Mouse (Mus musculus): ENCODE measurements around the gene Dpm2.

Dpm2 gene

GRCm38 (mm10) chr2:32582830-32583799 is 12.5 kb downstream of the Dpm2 start:
- peak; percentile 72 to 79 for DNase-seq (ENCODE audit: low spot score in 2 of 2)

- DNase-seq (ENCODE audit: low spot score in 2 of 2), result no peak
Observed at GRCm38 (mm10) chr2:32585149-32585714, 14.6 kb downstream of the Dpm2 start.

- DNase-seq (ENCODE audit: low spot score in 2 of 2), result peak; percentile 89 to 93
Observed at GRCm38 (mm10) chr2:32586871-32587351, 16.3 kb downstream of the Dpm2 start, which contains the start of gene St6galnac4. TSS of gene St6galnac4 (plus strand) at chr2:32587095.

GRCm38 (mm10) chr2:32587731-32588321 is 17.2 kb downstream of the Dpm2 start:
- no peak for DNase-seq (ENCODE audit: low spot score in 2 of 2)

- DNase-seq (ENCODE audit: low spot score in 2 of 2), result no peak
Observed at GRCm38 (mm10) chr2:32589213-32589795, 18.6 kb downstream of the Dpm2 start.

- DNase-seq (ENCODE audit: low spot score in 2 of 2), result no peak
Observed at GRCm38 (mm10) chr2:32590224-32590623, 19.6 kb downstream of the Dpm2 start.

GRCm38 (mm10) chr2:32591249-32591648 is 20.6 kb downstream of the Dpm2 start:
- no peak for DNase-seq (ENCODE audit: low spot score in 2 of 2)

GRCm38 (mm10) chr2:32596725-32597124 is 26.1 kb downstream of the Dpm2 start:
- DNase-seq (ENCODE audit: low spot score in 2 of 2), result no peak

- no peak for DNase-seq (ENCODE audit: low spot score in 2 of 2)
Observed at GRCm38 (mm10) chr2:32597248-32597647, 26.6 kb downstream of the Dpm2 start.

- no peak for DNase-seq (ENCODE audit: low spot score in 2 of 2)
Observed at GRCm38 (mm10) chr2:32597699-32598098, 27.0 kb downstream of the Dpm2 start.

- DNase-seq (ENCODE audit: low spot score in 2 of 2), result no peak
Observed at GRCm38 (mm10) chr2:32598506-32598905, 27.8 kb downstream of the Dpm2 start.

GRCm38 (mm10) chr2:32599409-32599808 is 28.8 kb downstream of the Dpm2 start, which contains the start of gene St6galnac6:
TSS of gene St6galnac6 (plus strand) at chr2:32599709.
- DNase-seq (ENCODE audit: low spot score in 2 of 2), result no peak

- DNase-seq (ENCODE audit: low spot score in 2 of 2), result no peak
Observed at GRCm38 (mm10) chr2:32601417-32602065, 30.9 kb downstream of the Dpm2 start.

- DNase-seq (ENCODE audit: low spot score in 2 of 2), result peak; percentile 80 to 92
Observed at GRCm38 (mm10) chr2:32602600-32603054, 32.0 kb downstream of the Dpm2 start.

- DNase-seq (ENCODE audit: low spot score in 2 of 2), result no peak
Observed at GRCm38 (mm10) chr2:32604631-32605030, 34.0 kb downstream of the Dpm2 start.

- DNase-seq (ENCODE audit: low spot score in 2 of 2), result peak; percentile 83 to 88
Observed at GRCm38 (mm10) chr2:32606161-32607142, 35.8 kb downstream of the Dpm2 start.

GRCm38 (mm10) chr2:32607262-32607947 is 36.7 kb downstream of the Dpm2 start:
- DNase-seq (ENCODE audit: low spot score in 2 of 2), result peak in 1 of 2 experiments; percentile 48

- DNase-seq (ENCODE audit: low spot score in 2 of 2), result peak; percentile 63 to 76
Observed at GRCm38 (mm10) chr2:32608141-32608777, 37.6 kb downstream of the Dpm2 start.
